Mouse (Mus musculus): ENCODE data around the gene Ephx4. TPM values are rescaled to one million over a fixed set of nuclear protein-coding genes. Genes with fewer than 3 reads are reported as not detected.
A peak's percentile ranks its signal among the peaks of the same experiment; 100 is the strongest.
"Not testable (repeated sequence)": the region's sequence is repeated elsewhere in the genome, so short reads cannot be mapped to it uniquely, and the experiment has no call there.

The Ephx4 gene
- under 1 TPM in 1 of 2 experiments, not detected in 1; 0.45 TPM for total RNA-seq (2021)

DNA sequence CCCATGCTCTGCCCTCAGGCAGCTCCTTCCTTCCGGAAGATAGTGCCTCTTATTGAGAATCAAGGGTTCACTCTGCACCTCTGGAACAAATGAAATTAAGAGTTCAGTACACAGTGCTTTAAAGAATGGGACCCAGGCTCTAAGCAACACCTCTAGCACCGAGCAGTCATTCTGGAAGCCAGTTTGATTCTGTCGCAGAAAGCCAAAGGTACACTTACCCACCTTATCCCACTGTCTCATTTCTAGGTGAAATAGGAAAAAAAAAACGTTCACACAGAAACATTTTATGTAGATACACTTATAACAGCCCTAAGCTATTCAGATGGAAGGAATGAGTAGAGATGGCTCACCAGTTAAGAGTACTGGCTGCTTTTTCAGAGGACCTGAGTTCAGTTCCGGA lies at the start of gene Ephx4:
Gene Ephx4 (plus strand): TSS at position 301 of the 400 bp plus-strand sequence.
- intact Hi-C loops (cut with DNase I), result no loop called here
- no peak for DNase-seq

DNA sequence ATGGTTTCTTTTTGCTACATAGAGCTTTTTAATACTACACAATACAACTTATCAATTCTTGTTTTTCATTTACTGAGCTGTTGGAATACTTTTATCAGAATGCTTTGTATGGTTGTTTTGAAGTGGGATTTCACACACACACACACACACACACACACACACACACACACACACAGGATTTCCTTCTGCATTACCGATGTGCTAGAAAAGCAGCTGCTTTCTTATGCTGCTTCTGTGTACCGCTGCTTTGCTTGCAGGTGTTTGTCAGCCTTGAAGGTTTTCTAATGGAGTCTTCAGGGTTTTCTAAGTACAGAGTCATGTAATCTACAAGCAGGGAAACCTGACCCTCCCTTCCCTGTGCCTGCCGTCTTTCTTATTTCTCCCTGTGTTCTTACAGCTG lies 48.6 kb upstream of the Ephx4 start:
- DNase-seq, result no peak
- intact Hi-C loops (cut with DNase I), result no loop called here

DNA sequence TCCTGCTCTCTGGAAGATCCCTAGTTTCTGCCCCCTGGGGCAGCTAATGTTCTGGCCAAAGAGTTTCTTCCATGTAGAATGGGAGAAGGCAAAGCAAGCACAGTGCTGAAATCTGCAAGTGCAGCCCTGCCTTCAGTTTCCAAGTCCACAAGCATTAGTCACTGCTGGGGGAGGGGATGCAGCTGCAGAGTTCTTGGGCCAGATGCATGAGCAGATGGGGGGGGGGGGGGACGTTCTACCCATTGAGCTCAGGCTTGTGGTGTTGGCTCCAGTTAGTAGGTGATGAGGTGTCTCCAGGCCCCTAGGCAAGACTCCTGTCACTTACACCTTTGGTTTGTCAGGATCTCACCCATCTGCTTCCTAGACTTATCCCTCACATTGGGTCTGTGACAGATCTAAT lies 46.7 kb upstream of the Ephx4 start:
- peak; percentile 45 to 55 for DNase-seq
- intact Hi-C loops (cut with DNase I), result loop anchor here (5.0 kb wide), 1 partner anchor 82 kb away; the partner anchor contains the start of gene Btbd8

DNA sequence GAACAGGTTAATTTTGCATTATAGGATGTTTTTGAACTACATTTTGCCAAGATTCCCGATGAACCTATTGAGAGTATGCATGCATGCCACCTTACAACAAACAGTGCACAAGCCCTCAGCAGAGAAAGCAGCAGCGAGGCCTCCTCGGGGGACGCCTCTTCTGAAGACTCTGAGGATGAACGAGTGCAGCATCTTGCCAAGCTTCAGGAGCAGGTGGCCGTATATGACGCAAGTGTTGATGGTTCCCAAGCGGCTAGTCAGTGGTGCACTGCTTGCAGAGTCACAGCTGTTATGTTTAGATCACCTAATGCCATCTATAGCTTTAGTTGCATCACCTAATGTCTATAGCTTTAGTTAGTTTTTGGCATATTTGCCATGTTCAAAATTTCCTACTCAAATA lies 44.8 kb upstream of the Ephx4 start:
- intact Hi-C loops (cut with DNase I), result loop anchor here (5.0 kb wide), 1 partner anchor 80 kb away; the partner anchor contains the start of gene Btbd8
- DNase-seq, result no peak

DNA sequence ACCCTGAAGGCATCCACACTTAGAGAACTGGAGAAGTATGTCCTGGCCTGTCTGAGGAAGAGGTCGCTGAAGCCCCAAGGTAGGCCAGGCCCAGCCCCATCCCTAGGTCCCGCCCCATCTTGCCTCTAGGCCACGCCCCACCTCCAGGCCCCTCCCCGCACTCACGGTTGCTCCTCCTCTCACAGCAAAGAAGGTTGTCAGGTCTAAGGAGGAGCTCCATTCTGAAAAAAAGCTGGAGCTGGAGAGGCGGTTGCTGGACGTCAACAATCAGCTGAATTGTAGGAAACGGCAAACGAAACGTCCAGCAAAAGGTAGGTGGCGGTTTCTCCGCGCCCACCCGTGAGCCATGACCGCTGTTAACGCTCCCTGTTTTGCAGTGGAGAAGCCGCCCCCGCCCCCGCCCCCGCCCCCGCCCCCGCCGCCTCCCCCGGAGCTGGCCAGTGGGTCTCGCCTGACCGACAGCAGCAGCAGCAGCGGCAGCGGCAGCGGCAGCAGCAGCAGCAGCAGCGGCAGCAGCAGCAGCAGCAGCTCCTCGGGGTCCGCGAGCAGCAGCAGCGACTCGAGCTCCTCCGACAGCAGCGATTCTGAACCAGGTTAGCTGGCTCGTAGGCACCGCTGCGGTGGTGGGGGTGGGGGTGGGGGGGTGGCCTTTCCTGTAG lies 43.0 kb upstream of the Ephx4 start:
- peak; percentile 88 to 92 for DNase-seq

DNA sequence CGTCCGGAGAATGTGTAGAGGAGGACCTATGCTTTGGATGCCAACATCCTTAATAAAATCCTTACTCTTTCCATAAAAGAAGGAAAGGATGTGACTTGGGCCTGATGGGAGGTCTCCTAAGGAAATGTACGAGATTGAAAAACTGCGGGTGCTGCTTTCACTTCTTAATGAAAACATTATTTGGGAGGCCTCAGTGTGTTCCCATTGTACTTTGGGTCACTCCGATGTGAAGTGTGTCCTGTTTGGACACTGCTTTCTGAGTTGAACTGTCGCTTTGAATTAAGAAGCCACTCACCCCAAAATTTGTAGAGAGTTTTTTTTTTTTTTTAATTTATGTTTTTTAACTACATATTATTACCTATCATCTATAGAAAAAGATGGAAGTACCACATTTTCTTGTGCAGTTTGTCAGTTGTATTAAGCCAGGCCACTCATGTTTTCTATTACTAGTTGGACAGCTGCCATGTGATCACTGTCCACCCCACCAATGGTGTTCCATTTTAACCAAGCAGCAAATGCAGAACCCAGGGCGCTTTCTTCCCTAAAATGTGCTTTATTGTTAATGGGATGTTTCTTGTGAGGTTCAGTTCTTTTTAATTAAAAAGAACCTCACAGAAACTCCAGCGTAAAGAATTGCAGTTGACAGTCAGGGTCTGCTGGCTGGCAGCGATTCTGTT lies 42.3 kb upstream of the Ephx4 start:
- DNase-seq, result peak in 1 of 2 experiments; percentile 34
- intact Hi-C loops (cut with DNase I), result no loop called here

More for the DNA sequence above, 43.0 kb upstream of the Ephx4 start:
- intact Hi-C loops (cut with DNase I), result loop anchor here (5.0 kb wide), 1 partner anchor 78 kb away; the partner anchor contains the start of gene Btbd8

DNA sequence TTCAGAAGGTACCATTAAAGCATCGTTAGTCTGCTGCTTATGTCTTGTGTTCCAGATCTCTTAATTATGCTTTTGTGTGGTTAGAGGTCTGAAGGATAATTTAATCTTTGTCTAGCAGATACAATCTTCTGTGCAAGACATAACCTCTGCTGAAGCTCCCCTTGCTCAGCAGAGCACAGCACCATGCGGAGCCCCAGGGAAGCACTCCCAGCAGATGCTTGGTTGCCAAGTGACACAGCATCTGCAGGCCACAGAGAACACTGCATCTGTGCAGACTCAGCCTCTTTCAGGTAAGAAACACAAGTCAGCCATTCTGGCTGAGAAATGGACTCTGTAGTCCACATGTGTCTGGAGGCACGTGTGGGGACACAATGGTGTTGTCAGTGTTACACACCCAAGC lies 32.5 kb upstream of the Ephx4 start:
- intact Hi-C loops (cut with DNase I), result no loop called here
- no peak for DNase-seq

DNA sequence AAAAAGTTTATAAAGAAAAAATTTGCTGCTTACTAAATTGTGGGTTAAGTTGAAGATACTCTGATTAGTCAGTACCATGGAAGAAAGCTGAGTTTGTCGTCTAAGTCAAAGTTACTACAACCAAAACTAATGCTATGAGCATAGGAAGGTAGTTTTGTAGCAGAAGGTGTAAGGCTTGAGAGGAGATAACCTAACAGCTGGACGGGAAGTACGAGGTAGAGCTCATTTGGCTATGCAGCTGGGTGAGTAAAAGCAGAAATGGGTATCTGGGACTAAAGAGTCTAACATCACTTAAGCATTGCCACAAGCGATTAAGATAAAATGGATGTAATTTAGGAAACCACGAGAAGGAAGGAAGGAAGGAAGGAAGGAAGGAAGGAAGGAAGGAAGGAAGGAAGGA lies 31.2 kb upstream of the Ephx4 start:
- intact Hi-C loops (cut with DNase I), result no loop called here
- DNase-seq, result no peak

DNA sequence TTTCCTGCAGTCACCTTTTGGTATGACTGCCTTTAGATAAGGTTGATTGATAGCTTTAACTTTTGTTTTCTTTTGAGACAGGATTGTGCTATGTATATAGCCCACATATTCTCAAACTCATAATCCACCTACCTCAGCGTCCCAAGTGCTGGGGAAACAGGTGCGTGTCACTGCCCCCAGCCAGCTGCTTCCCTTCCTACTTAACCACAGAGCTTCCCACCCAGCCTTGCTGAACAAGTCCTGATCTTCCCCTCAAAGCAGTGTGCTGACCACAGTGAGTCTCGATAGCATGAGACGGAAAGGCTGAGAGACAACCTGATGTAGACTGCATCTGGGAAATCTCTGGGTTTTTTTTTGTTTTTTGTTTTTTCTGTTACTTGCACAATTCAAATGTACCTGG lies 29.3 kb upstream of the Ephx4 start:
- intact Hi-C loops (cut with DNase I), result no loop called here

DNA sequence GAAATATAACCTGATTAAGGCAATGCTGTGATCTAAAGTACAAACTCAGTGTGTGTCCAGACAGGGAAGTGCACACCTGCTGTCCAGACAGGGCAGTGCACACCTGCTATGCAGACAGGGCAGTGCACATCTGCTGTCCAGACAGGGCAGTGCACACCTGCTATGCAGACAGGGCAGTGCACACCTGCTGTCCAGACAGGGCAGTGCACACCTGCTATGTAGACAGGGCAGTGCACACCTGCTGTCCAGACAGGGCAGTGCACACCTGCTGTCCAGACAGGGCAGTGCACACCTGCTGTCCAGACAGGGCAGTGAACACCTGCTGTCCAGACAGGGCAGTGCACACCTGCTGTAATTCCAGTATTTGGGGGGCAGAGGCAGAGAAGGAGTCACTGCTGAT lies 16.1 kb upstream of the Ephx4 start:
- DNase-seq; intact Hi-C loops (cut with DNase I): not testable (repeated sequence)

More for the DNA sequence above, 29.3 kb upstream of the Ephx4 start:
- DNase-seq, result no peak

DNA sequence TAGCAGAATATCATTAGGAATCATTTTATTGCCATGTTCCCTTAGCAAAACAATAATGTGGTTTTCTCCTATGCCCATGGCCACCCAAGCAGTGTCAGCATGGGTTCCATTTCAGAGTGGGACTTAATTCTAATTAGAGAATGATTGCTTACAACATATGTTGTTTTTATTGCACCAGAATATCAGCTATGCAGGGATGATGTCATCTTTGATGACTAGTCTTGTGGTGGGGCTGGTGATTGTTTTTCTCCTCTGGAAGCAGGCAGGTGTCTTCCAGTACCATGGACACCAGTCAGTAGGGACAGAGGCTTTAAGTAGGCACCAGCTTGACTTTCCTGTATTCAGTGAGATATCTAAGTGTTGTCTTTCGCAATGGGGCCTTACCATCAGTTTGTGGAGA lies 14.7 kb upstream of the Ephx4 start:
- DNase-seq, result no peak
- intact Hi-C loops (cut with DNase I), result no loop called here

DNA sequence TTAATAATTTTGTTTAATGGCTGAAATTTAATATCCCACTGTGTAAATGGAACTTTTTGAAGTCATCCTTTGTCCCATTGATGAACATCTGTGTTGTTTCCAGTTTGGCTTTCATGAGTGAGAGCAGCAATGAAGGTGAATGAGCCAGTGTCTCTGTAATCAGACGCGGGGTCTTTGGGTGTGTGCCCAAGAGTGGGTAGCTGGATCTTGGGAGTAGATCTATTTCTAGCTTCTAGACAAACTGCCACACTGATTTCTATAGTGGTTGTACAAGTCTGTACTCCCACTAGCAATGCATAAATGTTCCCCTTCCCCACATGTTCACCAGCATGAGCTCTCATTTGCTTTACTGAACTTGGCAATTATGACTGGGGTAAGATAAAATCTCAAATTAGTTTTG lies 13.2 kb upstream of the Ephx4 start:
- DNase-seq, result no peak
- intact Hi-C loops (cut with DNase I), result no loop called here

DNA sequence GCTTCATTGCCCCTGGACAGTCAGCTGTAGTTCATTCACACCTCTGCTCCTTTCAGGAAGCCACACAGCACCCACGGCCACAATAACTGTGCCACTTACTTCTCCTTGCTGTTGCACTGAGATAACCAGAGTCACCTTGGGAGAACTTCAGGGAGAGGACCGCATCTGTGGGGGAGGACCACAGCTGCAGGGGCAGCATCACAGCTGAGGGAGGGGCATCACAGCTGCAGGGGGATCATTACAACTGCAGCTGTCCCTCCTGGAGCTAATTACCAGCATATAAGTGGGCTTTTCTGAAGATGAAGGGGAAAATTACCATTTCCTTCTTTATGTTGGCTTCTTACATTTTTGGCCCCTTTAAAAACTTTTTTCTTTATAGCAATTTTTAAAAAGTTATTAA lies 8.1 kb upstream of the Ephx4 start:
- intact Hi-C loops (cut with DNase I), result no loop called here
- no peak for DNase-seq

DNA sequence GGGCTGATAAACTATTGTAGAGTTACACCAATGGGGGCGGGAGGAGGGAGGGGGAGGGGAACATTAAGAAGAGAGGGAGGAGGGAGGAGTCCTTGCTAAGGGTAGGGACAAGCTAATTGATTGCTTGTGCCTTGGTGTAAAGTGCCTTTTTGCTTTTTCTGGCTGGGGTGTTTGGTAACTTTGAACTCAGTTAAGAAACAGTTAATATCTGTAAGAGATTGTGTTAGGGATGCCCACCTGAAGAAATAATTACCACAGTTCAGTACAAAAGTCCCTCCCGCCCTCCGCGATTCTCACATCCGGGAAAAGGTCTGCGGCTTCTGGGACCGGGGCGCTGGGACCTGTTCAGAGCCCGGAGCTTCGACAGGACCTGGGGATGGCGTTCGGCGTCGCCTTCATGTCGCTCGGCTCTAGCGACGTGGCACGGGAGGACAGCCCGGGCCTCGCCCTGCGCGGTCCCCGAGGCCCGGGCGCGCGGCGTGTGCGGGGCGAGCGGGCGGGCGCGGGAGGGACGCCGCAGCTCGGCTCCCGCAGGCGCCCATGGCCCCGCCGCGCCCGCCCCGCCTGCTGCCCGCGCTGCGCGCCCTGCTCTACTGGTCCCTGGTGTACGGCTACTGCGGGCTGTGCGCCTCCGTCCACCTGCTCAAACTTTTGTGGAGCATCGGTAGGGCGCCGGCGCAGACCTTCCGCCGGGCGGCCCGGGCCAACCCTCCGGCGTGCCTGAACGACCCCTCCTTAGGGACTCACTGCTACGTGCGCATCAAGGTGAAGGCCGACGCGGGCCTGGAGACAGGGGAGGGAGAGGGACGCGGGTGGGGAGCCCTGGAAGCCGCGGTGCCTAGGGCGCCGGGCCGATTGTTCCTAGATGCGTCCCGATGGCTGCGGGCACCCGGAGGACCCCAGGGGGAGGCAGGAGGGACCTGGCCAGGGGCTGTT lies 743 bp downstream of the Ephx4 start:
- DNase-seq, result peak; percentile 5 to 17

DNA sequence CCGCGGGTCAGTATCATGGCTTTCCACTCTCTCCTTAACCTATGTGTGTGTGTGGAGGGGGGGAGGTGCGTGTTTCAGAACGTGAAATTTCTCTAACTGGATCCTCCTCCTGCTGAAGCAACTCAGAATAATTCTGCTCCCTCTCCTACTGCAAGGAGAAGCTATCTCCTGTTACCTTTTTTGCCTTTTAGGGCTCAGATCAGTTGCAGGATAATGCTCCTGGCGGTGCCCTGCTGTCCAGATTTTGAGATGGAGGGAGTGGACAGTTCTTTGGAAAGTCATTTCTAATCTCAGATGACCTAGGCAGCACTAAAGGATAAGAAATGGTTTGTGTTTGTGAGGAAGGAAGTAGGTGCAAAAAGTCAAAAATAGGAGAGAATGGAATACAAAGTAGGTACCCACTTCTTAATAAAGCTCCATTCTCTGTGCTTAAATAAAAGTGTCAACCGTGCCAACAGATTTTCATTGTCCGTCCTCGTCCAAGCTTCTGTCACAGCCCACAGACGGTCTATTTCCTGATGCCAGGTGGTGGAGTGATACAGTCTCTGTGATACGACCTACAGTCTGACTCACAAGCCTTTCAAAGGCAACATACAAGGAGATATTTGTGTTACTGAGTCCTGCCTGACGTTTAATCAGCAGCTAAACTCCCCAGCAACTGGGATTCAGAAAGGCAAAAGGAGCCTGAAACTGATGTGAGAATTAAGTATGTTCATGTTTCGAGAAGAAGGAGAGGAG lies 1.6 kb downstream of the Ephx4 start:
- intact Hi-C loops (cut with DNase I), result no loop called here
- no peak for DNase-seq

More for the DNA sequence above, 743 bp downstream of the Ephx4 start:
- intact Hi-C loops (cut with DNase I), result no loop called here

DNA sequence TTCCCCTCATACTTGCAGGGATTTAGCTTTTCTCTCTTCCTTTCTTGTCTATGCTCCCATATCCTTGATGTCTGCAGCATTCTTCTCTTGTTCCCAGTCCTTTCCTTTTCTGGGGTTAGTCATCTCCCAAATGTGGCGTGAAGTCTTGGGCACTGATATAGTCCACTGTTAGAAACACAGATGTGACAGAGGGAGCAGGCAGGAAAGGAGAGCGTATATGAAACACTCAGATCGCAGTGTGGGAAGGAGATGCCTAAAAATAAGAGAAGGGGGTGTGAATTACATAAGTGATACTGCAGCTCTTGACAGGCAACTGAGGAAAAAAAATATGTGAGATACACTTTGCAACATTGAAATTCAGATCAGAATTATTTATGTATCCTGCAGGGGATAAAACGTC lies 2.8 kb downstream of the Ephx4 start:
- intact Hi-C loops (cut with DNase I), result no loop called here
- no peak for DNase-seq

DNA sequence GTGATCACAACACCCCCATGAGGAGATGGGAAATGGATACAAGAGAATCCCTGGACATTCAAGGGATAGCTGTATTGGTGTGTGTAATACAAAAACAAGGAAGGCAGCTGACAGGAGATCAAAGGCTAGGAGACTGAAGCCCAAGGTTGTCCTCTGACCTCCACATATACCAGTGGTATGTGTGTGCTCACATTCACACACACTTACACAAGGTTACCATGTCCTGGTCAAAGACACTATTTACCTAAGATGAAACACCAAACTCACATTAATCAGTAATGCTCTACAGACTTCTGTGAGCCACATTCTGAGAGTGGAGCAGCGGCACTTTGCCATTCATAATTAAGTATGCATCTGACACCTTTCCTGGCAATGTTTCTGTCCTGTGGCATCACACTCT lies 7.8 kb downstream of the Ephx4 start:
- DNase-seq, result no peak
- intact Hi-C loops (cut with DNase I), result no loop called here

DNA sequence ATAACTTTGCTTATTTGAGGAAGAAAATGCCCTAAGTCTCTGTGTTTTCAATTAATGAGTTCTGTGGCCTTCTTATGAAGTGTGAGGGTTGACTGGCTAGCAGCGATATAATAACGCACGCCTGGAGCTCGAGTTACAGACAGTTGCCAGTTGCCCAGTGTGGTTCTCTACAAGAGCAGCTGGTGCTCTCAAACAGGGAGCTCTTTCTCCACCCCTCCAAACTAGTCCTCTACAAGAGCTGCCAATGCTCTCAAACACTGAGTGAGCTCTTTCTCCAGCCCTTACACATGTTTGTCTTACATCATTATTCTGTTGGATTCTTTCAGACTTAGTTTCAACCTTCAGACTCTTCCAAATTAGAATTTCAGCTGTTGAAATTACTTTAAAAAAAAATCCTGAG lies 8.8 kb downstream of the Ephx4 start:
- intact Hi-C loops (cut with DNase I), result no loop called here
- peak in 1 of 2 experiments; percentile 15 for DNase-seq

DNA sequence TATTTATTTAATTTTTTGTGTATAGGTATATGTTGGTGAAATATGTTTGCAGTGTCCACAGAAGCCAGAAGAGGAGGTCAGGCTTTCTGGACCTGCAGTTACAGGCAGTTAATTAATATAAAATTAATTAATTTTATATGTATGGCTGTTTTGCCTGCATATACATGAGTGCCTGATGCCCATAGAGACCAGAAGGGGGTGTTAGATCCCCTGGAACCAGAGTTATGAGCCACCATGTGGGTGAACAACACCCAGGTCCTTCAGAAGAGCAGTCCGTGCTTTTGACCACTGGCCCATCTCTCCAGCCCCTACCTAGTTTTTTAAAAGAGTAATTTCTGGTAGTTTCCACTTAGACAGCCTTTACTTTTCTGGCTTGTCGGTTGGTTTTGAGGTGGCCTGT lies 9.7 kb downstream of the Ephx4 start:
- DNase-seq, result no peak
- intact Hi-C loops (cut with DNase I), result no loop called here

DNA sequence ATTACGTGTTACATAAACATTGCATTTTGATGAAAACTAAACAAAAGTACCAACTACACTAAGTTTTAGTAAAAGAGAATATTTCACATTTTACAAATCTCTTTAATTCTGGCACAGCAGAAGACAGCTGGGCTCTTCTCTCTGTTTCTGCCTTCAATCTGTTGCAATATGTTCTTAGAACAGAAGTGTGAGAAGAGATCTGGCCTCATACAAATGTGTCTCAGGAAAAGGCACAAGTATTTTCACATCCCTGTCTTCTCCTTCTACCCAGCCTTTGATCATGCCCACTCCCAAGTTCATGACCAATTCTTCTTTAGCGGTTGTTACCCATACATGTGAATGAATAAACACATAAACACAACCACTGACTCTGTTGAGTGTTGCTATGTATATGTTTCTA lies 12.6 kb downstream of the Ephx4 start:
- no peak for DNase-seq
- intact Hi-C loops (cut with DNase I), result no loop called here

DNA sequence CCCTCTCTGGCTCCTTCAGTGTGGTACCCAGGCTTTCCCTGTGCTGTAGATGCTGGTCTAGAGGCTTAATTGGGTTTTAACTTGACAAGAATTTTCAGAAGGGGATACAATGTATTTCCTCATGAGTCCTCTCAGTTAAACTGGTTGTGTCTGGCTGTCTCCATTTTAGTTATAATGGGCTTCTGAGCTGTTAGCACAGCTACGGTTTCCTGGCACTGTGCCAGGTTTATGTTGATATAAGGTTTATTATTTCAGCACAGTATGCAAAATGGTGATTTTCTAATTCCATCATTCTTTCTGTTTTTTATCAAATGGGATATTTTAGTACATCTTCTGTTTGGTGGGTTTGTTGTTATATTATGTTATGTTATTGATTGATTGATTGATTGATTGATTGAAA lies 19.1 kb downstream of the Ephx4 start:
- intact Hi-C loops (cut with DNase I), result no loop called here
- DNase-seq, result no peak

All from heart, postnatal 10 days (tissue).